Mouse (Mus musculus) intestine, postnatal 0 days (tissue): ENCODE data around the gene Csrnp3. TPM values are rescaled to one million over a fixed set of nuclear protein-coding genes. Genes with fewer than 3 reads are reported as not detected.

Experiments
- ATAC-seq: fragments of 200-750 bp; cut with Nextera tagmentation; 2 replicates; pipeline ENCODE4 v1.8.0; 2017; ENCODE audit warnings: mild to moderate bottlenecking, moderate TSS enrichment, moderate library complexity
- H3K27ac ChIP-seq: fragments of 300-500 bp; sonication (generic); 2 replicates; pipeline ENCODE4 v1.5.1; 2014; ENCODE audit warnings: mild to moderate bottlenecking, low read depth, low read length, moderate library complexity
- H3K27me3 ChIP-seq: fragments of 300-500 bp; sonication (generic); replicated peaks from 2 replicates; pipeline ENCODE4 v1.6.1; 2014; ENCODE audit warnings: low read length, mixed read lengths; ENCODE audit not compliant: control insufficient read depth, insufficient read depth
- H3K36me3 ChIP-seq: fragments of 300-500 bp; sonication (generic); 2 replicates; pipeline ENCODE4 v1.6.1; 2014; ENCODE audit warnings: mild to moderate bottlenecking, moderate library complexity; ENCODE audit not compliant: control insufficient read depth, insufficient read depth
- H3K4me1 ChIP-seq: fragments of 300-500 bp; sonication (generic); replicated peaks from 2 replicates; pipeline ENCODE4 v1.6.1; 2014; ENCODE audit warnings: antibody characterized with exemption, low read length, mixed read lengths; ENCODE audit not compliant: control insufficient read depth, insufficient read depth
- H3K4me2 ChIP-seq: fragments of 300-500 bp; sonication (generic); replicated peaks from 2 replicates; pipeline ENCODE4 v1.6.1; 2014; ENCODE audit warnings: low read depth, mild to moderate bottlenecking, moderate library complexity
- H3K4me3 ChIP-seq: fragments of 300-500 bp; sonication (generic); 2 replicates; pipeline ENCODE4 v1.5.1; 2014; ENCODE audit warnings: low read depth, low read length
- H3K9ac ChIP-seq: fragments of 300-500 bp; sonication (generic); 2 replicates; pipeline ENCODE4 v1.6.1; 2014; ENCODE audit warnings: mild to moderate bottlenecking, low read depth, low read length
- H3K9me3 ChIP-seq: fragments of 300-500 bp; sonication (generic); 2 replicates; pipeline ENCODE4 v1.6.1; 2016; ENCODE audit warnings: mixed run types; ENCODE audit not compliant: control insufficient read depth
- CTCF ChIP-seq: sonication (generic); IDR thresholded peaks from 2 replicates; pipeline ENCODE4 v1.5.1; 2016; ENCODE audit warnings: low read depth, mild to moderate bottlenecking, control low read depth, antibody characterized with exemption, moderate library complexity
- WGBS: fragments of 180-500 bp; shearing (Covaris S2); extraction: QIAGEN DNeasy Blood & Tissue Kit; methylation state at CpG from one replicate; pipeline ENCODE4 v1.1.7; 2014; 5-methylcytosine and 5-hydroxymethylcytosine counted together
- polyA plus RNA-seq: library from polyadenylated mRNA; unstranded; fragments of >200 nt; fragmentation: Nextera tagmentation; extraction: Ambion mirVana; gene quantifications from 2 replicates; pipeline ENCODE4 v1.2.1, GENCODE M21; 2015

Csrnp3 gene
- polyA plus RNA-seq, 1 experiment from 2014 or later, result 0.76 TPM

GRCm38 (mm10) chr2:65934099-65934498 lies 88.5 kb downstream of the Csrnp3 start:
- no peak for TF ChIP-seq CTCF
- no peaks in the 10 kb centered on the region for H3K36me3 ChIP-seq
- no peak overlapping the region for H3K27ac ChIP-seq
- no peaks in the 10 kb centered on the region for H3K27me3 ChIP-seq
- H3K4me3 ChIP-seq, result no peak overlapping the region
- no peaks in the 10 kb centered on the region for H3K9me3 ChIP-seq
- no peak overlapping the region for H3K9ac ChIP-seq
- 14% methylated on average over 2 of the region's 2 CpGs for WGBS
- H3K4me1 ChIP-seq, result no peaks in the 10 kb centered on the region
- H3K4me2 ChIP-seq, result no peak overlapping the region
- no peak for ATAC-seq

GRCm38 (mm10) chr2:65938900-65939299 lies 93.3 kb downstream of the Csrnp3 start:
- Histone ChIP-seq H3K27ac (no peak overlapping the region), H3K9me3 (no peaks in the 10 kb centered on the region), H3K4me1 (no peaks in the 10 kb centered on the region), H3K27me3 (no peaks in the 10 kb centered on the region), H3K9ac (no peak overlapping the region), H3K4me3 (no peak overlapping the region), H3K36me3 (no peaks in the 10 kb centered on the region), H3K4me2 (no peak overlapping the region)
- TF ChIP-seq CTCF, result no peak
- 51% methylated on average over 3 of the region's 3 CpGs for WGBS
- no peak for ATAC-seq

DNA sequence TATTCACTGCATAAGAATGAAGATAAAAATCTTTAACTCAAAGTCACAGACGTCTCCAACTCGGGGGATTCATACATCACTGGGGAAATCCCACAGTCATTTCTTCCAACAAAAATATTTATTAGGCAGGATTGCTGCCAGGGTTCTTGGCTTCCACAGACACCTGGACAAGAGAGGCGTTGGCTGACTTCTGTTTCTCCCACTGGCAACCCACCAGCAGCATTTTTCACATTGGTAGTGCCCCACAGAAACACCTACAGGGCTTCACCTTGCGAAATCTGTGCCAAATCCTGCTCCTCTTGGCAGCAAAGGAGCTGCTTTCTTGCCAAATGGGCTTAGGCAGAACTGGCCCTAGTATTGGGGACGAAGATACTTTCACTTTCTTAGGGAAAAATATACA lies 94.8 kb downstream of the Csrnp3 start:
- Histone ChIP-seq H3K4me2 (no peak overlapping the region), H3K4me1 (no peaks in the 10 kb centered on the region), H3K27me3 (no peaks in the 10 kb centered on the region), H3K9me3 (no peaks in the 10 kb centered on the region), H3K36me3 (no peaks in the 10 kb centered on the region), H3K9ac (no peak overlapping the region), H3K27ac (no peak overlapping the region), H3K4me3 (no peak overlapping the region)
- ATAC-seq, result no peak
- WGBS, result 67% methylated on average over 5 of the region's 5 CpGs
- TF ChIP-seq CTCF, result no peak

DNA sequence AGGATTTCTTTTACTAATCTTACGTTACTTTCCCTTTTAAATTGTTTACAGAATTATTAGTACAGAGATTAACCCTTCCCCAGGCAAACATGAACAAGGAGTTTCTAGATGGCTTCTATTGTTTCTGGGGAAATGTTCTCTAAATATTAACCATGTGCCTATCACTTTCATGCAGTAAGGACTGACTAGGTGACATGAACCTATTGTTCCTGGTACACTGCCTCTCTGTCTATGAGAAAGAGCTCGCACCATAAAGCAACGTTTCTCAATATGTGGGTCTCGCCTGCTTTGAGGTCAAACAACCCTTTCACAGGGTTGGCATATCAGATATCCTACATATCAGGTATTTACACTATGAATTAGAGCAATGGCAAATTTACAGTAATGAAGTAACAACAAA lies 96.8 kb downstream of the Csrnp3 start:
- WGBS, result 59% methylated on average over 4 of the region's 4 CpGs
- H3K4me1 ChIP-seq, result no peaks in the 10 kb centered on the region
- H3K4me3 ChIP-seq, result no peak overlapping the region
- no peak for TF ChIP-seq CTCF
- H3K9ac ChIP-seq, result no peak overlapping the region
- H3K27ac ChIP-seq, result no peak overlapping the region
- ATAC-seq, result no peak
- H3K27me3 ChIP-seq, result no peaks in the 10 kb centered on the region
- H3K36me3 ChIP-seq, result no peaks in the 10 kb centered on the region
- H3K4me2 ChIP-seq, result no peak overlapping the region
- no peaks in the 10 kb centered on the region for H3K9me3 ChIP-seq

- 90% methylated on average over 16 of the region's 16 CpGs for WGBS
Observed at GRCm38 (mm10) chr2:65948808-65949207, 103.2 kb downstream of the Csrnp3 start.

DNA sequence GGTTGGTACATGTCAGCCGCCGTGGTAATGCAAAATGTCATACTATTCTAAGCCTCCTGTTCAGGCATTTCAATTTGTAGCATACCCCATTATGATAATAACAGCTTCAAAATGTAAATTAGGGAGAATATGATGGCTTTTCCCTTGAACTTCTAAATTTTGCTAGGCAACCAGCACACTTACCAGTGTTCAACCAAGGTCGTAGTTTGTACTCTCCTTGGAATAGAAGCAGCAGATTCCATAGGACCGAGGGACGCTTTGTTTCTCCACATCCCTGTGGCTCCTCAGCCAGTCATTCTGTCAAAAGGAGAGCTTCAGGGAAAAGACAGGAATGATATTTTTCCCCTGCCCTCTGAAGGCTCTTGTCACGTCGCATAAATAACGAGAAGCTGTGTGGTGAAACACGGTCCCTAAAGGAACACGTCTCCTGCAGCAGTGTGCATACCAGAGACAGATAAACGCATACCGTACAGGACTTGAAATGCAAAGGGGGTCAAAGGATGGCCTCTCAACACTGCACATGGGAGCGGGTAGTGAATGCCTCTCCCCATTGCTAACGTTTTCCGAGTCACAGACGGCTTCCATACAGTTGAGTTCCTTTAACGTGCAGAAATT lies 108.3 kb downstream of the Csrnp3 start:
- Histone ChIP-seq H3K4me1 (no peaks in the 10 kb centered on the region), H3K4me2 (no peak overlapping the region), H3K27me3 (no peaks in the 10 kb centered on the region), H3K9me3 (no peaks in the 10 kb centered on the region), H3K27ac (no peak overlapping the region), H3K36me3 (no peaks in the 10 kb centered on the region), H3K4me3 (no peak overlapping the region), H3K9ac (no peak overlapping the region)
- 82% methylated on average over 17 of the region's 17 CpGs for WGBS
- ATAC-seq, result no peak
- TF ChIP-seq CTCF, result no peak

More at GRCm38 (mm10) chr2:65948808-65949207, 103.2 kb downstream of the Csrnp3 start:
- Histone ChIP-seq H3K4me1 (no peaks in the 10 kb centered on the region), H3K9me3 (no peaks in the 10 kb centered on the region), H3K27ac (no peak overlapping the region), H3K27me3 (no peaks in the 10 kb centered on the region), H3K9ac (no peak overlapping the region), H3K4me2 (no peak overlapping the region), H3K36me3 (no peaks in the 10 kb centered on the region), H3K4me3 (no peak overlapping the region)
- TF ChIP-seq CTCF, result no peak
- ATAC-seq, result no peak

DNA sequence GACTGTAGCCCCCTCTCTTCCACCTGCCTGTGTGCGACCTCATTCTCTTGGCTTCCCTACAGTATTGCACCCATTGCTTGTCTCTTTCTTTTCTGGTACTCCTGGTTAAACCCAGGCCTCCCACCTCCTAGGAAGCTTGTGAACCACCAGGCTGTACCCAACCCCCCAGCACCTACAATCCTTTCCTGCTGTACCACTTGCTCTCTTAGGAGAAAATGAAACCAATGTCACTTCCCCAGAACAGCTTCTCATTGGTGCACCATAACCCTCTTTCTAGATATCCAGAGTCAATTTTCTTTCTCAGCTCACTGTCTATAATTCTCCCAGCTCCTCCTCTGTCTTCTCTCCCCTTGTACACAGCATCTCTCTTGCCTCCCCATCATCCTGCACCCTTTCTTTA lies 110.2 kb downstream of the Csrnp3 start:
- no peak for TF ChIP-seq CTCF
- H3K9me3 ChIP-seq, result no peaks in the 10 kb centered on the region
- no peak overlapping the region for H3K9ac ChIP-seq
- no peaks in the 10 kb centered on the region for H3K27me3 ChIP-seq
- H3K4me3 ChIP-seq, result no peak overlapping the region
- no peaks in the 10 kb centered on the region for H3K4me1 ChIP-seq
- WGBS, result 88% methylated on average over 1 of the region's 1 CpGs
- no peaks in the 10 kb centered on the region for H3K36me3 ChIP-seq
- no peak overlapping the region for H3K27ac ChIP-seq
- no peak overlapping the region for H3K4me2 ChIP-seq
- ATAC-seq, result no peak
